Mouse (Mus musculus) lung, embryonic 14.5 days (tissue): ENCODE results near the gene Rab11fip4. TPM values are rescaled to one million over a fixed set of nuclear protein-coding genes. Genes with fewer than 3 reads are reported as not detected.

Experiments
- ATAC-seq: fragments of 200-750 bp; cut with Nextera tagmentation; 2 replicates; pipeline ENCODE4 v1.8.0; 2017; ENCODE audit warnings: mild to moderate bottlenecking, moderate TSS enrichment, moderate library complexity; ENCODE audit not compliant: insufficient read depth
- DNase-seq: peaks from one replicate; pipeline ENCODE4 v3.0.0-alpha.2; 2015
- H3K27ac ChIP-seq: fragments of 300-500 bp; sonication (generic); 2 replicates; pipeline ENCODE4 v1.5.1; 2014; ENCODE audit warnings: low read depth, mild to moderate bottlenecking, moderate library complexity
- H3K27me3 ChIP-seq: fragments of 300-500 bp; sonication (generic); 2 replicates; pipeline ENCODE4 v1.6.1; 2014; ENCODE audit warnings: low read length, control low read depth; ENCODE audit not compliant: insufficient read depth
- H3K36me3 ChIP-seq: fragments of 300-500 bp; sonication (generic); 2 replicates; pipeline ENCODE4 v1.6.1; 2014; ENCODE audit warnings: control low read depth; ENCODE audit not compliant: insufficient read depth
- H3K4me1 ChIP-seq: fragments of 300-500 bp; sonication (generic); 2 replicates; pipeline ENCODE4 v1.6.1; 2014; ENCODE audit warnings: antibody characterized with exemption, control low read depth; ENCODE audit not compliant: insufficient read depth
- H3K4me2 ChIP-seq: fragments of 300-500 bp; sonication (generic); 2 replicates; pipeline ENCODE4 v1.6.1; 2014; ENCODE audit warnings: mild to moderate bottlenecking
- H3K4me3 ChIP-seq: fragments of 300-500 bp; sonication (generic); 2 replicates; pipeline ENCODE4 v1.5.1; 2014; ENCODE audit warnings: low read depth, low read length
- H3K9ac ChIP-seq: fragments of 300-500 bp; sonication (generic); 2 replicates; pipeline ENCODE4 v1.6.1; 2014
- H3K9me3 ChIP-seq: fragments of 300-500 bp; sonication (generic); 2 replicates; pipeline ENCODE4 v1.6.1; 2016; ENCODE audit warnings: low read depth, low read length, control low read depth
- CTCF ChIP-seq: IDR thresholded peaks from 2 replicates; pipeline ENCODE4 v1.5.1; 2016; ENCODE audit warnings: antibody characterized with exemption, low read depth
- WGBS: fragments of 180-500 bp; shearing (Covaris S2); extraction: QIAGEN DNeasy Blood & Tissue Kit; methylation state at CpG from one replicate; pipeline ENCODE4 v1.1.7; 2014; 5-methylcytosine and 5-hydroxymethylcytosine counted together
- polyA plus RNA-seq: library from polyadenylated mRNA; unstranded; fragments of >200 nt; fragmentation: Nextera tagmentation; extraction: Ambion mirVana; gene quantifications from 2 replicates; pipeline ENCODE4 v1.2.1, GENCODE M21; 2014

The Rab11fip4 gene
- polyA plus RNA-seq, 1 experiment from 2014 or later: 2.3 TPM

DNA sequence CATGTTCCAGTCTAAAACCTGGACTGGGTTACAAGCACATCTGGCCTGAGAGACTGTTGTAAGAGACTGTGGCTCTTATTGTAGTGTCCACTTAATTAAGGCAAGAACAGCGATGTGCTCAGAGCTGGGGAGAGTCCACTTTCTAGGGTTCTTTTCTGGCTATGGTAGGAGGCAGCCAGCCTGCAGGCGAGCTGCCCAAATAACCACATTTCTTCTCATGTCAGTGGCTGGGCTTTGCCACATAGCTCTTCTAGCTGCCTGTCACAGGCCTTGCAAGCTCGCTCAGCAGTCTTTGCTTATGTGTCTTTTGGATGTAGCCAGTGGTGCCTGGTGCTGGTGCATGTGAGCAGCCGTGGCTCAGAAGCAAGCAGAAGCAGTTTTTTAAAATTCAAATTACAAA is 129.7 kb downstream of the Rab11fip4 start:
- 62% methylated on average over 4 of the region's 4 CpGs for WGBS

DNA sequence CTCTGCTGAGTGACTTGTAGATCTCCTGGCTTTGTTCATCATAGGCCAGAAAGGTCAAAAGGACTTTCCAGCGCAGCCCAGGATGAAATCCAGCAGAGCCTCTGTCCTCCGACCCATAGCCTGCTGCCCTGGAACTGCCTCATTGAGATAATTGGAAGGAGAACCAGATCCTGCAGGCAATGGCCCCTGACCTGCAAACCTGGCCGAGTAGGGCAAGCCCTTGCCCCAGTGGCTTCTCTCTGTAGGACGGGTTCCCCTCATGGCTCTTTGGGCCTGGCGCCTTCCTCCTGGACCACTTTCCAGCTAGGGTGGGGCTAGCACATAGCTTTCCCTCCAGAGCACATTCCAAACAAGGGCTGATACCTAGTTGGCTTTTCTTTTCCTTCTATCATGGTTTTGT is 131.8 kb downstream of the Rab11fip4 start:
- no peaks in the 10 kb centered on the region for H3K4me1 ChIP-seq
- no peaks in the 10 kb centered on the region for H3K27me3 ChIP-seq
- no peak for ATAC-seq
- H3K36me3 ChIP-seq: no peaks in the 10 kb centered on the region
- H3K4me3 ChIP-seq: no peak overlapping the region
- H3K9ac ChIP-seq: no peak overlapping the region
- no peak for TF ChIP-seq CTCF
- WGBS: 84% methylated on average over 5 of the region's 5 CpGs
- H3K9me3 ChIP-seq: no peaks in the 10 kb centered on the region
- H3K27ac ChIP-seq: no peak overlapping the region
- DNase-seq: no peak
- no peak overlapping the region for H3K4me2 ChIP-seq

More for the DNA sequence above, 129.7 kb downstream of the Rab11fip4 start:
- H3K27me3 ChIP-seq: no peaks in the 10 kb centered on the region
- no peaks in the 10 kb centered on the region for H3K36me3 ChIP-seq
- no peak for TF ChIP-seq CTCF
- no peaks in the 10 kb centered on the region for H3K9me3 ChIP-seq
- H3K4me1 ChIP-seq: 0 out of 2 replicates have a peak, but pooled peaks cover 4% of the 10 kb centered on the region
- H3K4me3 ChIP-seq: no peak overlapping the region
- H3K4me2 ChIP-seq: no peak overlapping the region
- H3K9ac ChIP-seq: no peak overlapping the region
- no peak for ATAC-seq
- no peak for DNase-seq
- no peak overlapping the region for H3K27ac ChIP-seq

- DNase-seq: no peak
- no peaks in the 10 kb centered on the region for H3K4me1 ChIP-seq
- H3K36me3 ChIP-seq: no peaks in the 10 kb centered on the region
- no peak for TF ChIP-seq CTCF
- no peak for ATAC-seq
- no peak overlapping the region for H3K27ac ChIP-seq
- H3K9ac ChIP-seq: no peak overlapping the region
- H3K9me3 ChIP-seq: no peaks in the 10 kb centered on the region
- H3K27me3 ChIP-seq: no peaks in the 10 kb centered on the region
- 89% methylated on average over 6 of the region's 6 CpGs for WGBS
- H3K4me2 ChIP-seq: no peak overlapping the region
- H3K4me3 ChIP-seq: no peak overlapping the region
Measured at GRCm38 (mm10) chr11:79725005-79725404, 134.0 kb downstream of the Rab11fip4 start.

GRCm38 (mm10) chr11:79729231-79730047 is 138.4 kb downstream of the Rab11fip4 start:
- TF ChIP-seq CTCF: no peak
- no peaks in the 10 kb centered on the region for H3K36me3 ChIP-seq
- no peak overlapping the region for H3K4me3 ChIP-seq
- H3K4me2 ChIP-seq: no peak overlapping the region
- WGBS: 69% methylated on average over 13 of the region's 13 CpGs
- H3K9me3 ChIP-seq: no peaks in the 10 kb centered on the region
- ATAC-seq (peak; percentile 41; the same call in 1 of the 2 replicates), DNase-seq (peak; percentile 65)
- peak overlapping the region; percentile 63 for H3K27ac ChIP-seq
- no peaks in the 10 kb centered on the region for H3K4me1 ChIP-seq
- H3K9ac ChIP-seq: no peak overlapping the region
- H3K27me3 ChIP-seq: no peaks in the 10 kb centered on the region

DNA sequence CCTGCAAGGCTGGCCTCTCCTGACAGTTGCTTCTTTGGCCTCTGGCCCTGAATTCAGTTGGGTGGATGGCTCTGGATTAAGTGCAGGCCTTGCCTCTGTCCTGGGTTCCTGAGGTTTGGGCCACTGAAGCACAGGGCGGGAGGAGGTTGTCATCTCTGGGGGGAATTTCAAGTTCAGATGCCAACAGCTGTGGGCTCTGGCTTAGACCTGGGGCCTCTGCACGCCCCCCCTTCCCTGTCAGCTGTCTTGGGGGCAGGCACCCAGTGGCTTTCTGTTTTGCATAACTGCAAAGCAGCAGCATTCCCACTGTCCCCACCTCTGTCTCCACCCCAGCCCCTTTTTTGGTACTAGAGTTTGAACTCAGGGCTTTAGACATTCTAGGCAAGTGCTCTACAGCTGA is 139.4 kb downstream of the Rab11fip4 start:
- ATAC-seq: no peak
- no peak for TF ChIP-seq CTCF
- no peak for DNase-seq
- Histone ChIP-seq H3K36me3 (no peaks in the 10 kb centered on the region), H3K4me1 (no peaks in the 10 kb centered on the region), H3K27me3 (no peaks in the 10 kb centered on the region), H3K4me2 (no peak overlapping the region), H3K9ac (no peak overlapping the region), H3K4me3 (no peak overlapping the region), H3K27ac (no peak overlapping the region), H3K9me3 (no peaks in the 10 kb centered on the region)
- 67% methylated on average over 2 of the region's 2 CpGs for WGBS

GRCm38 (mm10) chr11:79731476-79731875 is 140.5 kb downstream of the Rab11fip4 start:
- no peaks in the 10 kb centered on the region for H3K27me3 ChIP-seq
- H3K4me2 ChIP-seq: no peak overlapping the region
- TF ChIP-seq CTCF: no peak
- ATAC-seq: no peak
- no peak overlapping the region for H3K4me3 ChIP-seq
- no peaks in the 10 kb centered on the region for H3K9me3 ChIP-seq
- no peak for DNase-seq
- H3K4me1 ChIP-seq: 0 out of 2 replicates have a peak, but pooled peaks cover 2% of the 10 kb centered on the region
- no peak overlapping the region for H3K9ac ChIP-seq
- H3K27ac ChIP-seq: no peak overlapping the region
- H3K36me3 ChIP-seq: no peaks in the 10 kb centered on the region
- WGBS: 79% methylated on average over 5 of the region's 5 CpGs

DNA sequence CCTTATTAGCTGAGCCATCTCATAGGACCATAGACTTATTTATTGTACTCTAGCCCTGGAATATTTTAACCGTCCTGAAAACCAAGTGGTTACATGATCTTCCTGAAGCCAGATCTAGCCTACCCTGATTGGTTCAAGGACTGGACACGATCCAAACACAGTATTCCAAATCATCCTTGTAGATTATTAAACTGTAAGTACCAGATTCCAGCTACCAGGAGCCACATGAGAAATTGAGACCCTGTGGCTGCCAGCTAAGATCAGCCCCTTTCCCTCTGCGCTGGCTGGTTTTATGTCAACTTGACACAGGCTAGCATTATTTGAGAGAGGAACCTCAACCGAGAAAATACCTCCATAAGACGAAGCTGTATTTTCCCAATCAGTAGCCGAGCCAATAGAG is 142.0 kb downstream of the Rab11fip4 start:
- Histone ChIP-seq H3K4me2 (no peak overlapping the region), H3K9me3 (no peaks in the 10 kb centered on the region), H3K4me3 (no peak overlapping the region), H3K9ac (no peak overlapping the region), H3K27ac (no peak overlapping the region), H3K36me3 (no peaks in the 10 kb centered on the region), H3K27me3 (no peaks in the 10 kb centered on the region), H3K4me1 (0 out of 2 replicates have a peak, but pooled peaks cover 2% of the 10 kb centered on the region)
- WGBS: 83% methylated on average over 6 of the region's 6 CpGs
- DNase-seq (no peak), ATAC-seq (no peak)
- TF ChIP-seq CTCF: no peak
